In the genomic region with DNA sequence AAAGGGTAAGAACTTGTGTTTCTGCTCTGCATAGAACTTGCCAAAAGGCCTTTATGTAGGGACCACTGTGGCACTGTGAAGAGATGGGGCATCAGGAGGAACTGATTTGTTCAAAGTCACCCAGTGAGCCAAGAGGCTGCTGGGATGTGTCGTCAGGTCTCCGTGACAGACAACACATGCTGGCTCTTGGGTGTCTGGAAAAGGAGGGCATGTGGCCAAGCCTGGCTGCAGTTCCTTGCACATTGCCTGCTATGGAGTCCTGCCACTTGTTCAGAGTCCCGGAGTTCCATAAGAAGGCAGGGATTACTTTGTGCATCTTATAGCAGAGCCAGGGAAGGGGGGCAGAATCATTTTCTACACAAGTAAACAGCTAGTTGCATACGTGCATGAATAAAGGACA, we compare ENCODE assay signal across 12 mouse cellular contexts. TPM values are rescaled to one million over a fixed set of nuclear protein-coding genes. Genes with fewer than 3 reads are reported as not detected.
DNase-seq lines count a peak whose midpoint lies in the region; ATAC-seq and TF ChIP-seq lines count a peak whose summit lies in the region.
"Had no signal": no experiment of that assay in that cellular context is flagged by ENCODE, and none has a peak within 500 bp of the region (broad histone marks: within the 10 kb centered on the region; RNA-seq: fewer than 3 reads in every experiment).

No protein-coding gene starts in this region.

- TF ChIP-seq CTCF in lung, adult 2 months (IDR thresholded peaks at IDR 0.05; ENCODE audit: insufficient read depth, low read length), result no peak

- no peak overlapping the region for H3K4me2 ChIP-seq in forebrain, embryonic 13.5 days
- H3K4me2 ChIP-seq in neural tube, embryonic 15.5 days, result no peak overlapping the region
- H3K4me2 ChIP-seq in liver, embryonic 11.5 days, result no peak overlapping the region
- H3K4me2 ChIP-seq: intestine, embryonic 15.5 days had no signal

- no peak overlapping the region for H3K9ac ChIP-seq in forebrain, embryonic 13.5 days
- H3K9ac ChIP-seq in neural tube, embryonic 15.5 days (replicated peaks), result no peak overlapping the region
- no peak overlapping the region for H3K9ac ChIP-seq in liver, embryonic 11.5 days (ENCODE audit: low read depth, low read length)
- H3K9ac ChIP-seq: intestine, embryonic 15.5 days; liver, postnatal 0 days had no signal

- DNase-seq in forebrain, embryonic 10.5 days (ENCODE audit: extremely low spot score, low spot score), result no peak
- DNase-seq in lung, postnatal 14 days, result peak; percentile 19
- DNase-seq in lung, adult 2 months, result no peak
- DNase-seq in gastrocnemius, adult 18-20 months (ENCODE audit: low spot score), result peak; percentile 67
- peak; percentile 83 for DNase-seq in heart, postnatal 4 days
- DNase-seq in liver, embryonic 11.5 days (ENCODE audit: low spot score), result no peak

- no peak overlapping the region for H3K27ac ChIP-seq in forebrain, embryonic 13.5 days
- H3K27ac ChIP-seq in forebrain, embryonic 10.5 days, result no peak overlapping the region
- H3K27ac ChIP-seq in neural tube, embryonic 15.5 days (replicated peaks), result no peak overlapping the region
- no peak overlapping the region for H3K27ac ChIP-seq in liver, embryonic 11.5 days (ENCODE audit: low read depth, low read length)
- H3K27ac ChIP-seq: intestine, embryonic 15.5 days had no signal

- no peaks in the 10 kb centered on the region for H3K9me3 ChIP-seq in forebrain, embryonic 13.5 days (replicated peaks)
- no peaks in the 10 kb centered on the region for H3K9me3 ChIP-seq in forebrain, embryonic 10.5 days
- H3K9me3 ChIP-seq in neural tube, embryonic 15.5 days (replicated peaks), result no peaks in the 10 kb centered on the region
- H3K9me3 ChIP-seq in liver, embryonic 11.5 days (ENCODE audit: control insufficient read depth, low read length), result no peaks in the 10 kb centered on the region
- H3K9me3 ChIP-seq: intestine, embryonic 15.5 days had no signal

- TF ChIP-seq POLR2A in lung, adult 2 months (IDR thresholded peaks at IDR 0.05; ENCODE audit: borderline replicate concordance, extremely low read depth, low read depth, low read length), result no peak

- 55% methylated on average over 4 of the region's 4 CpGs for WGBS in forebrain, embryonic 13.5 days
- WGBS in forebrain, embryonic 10.5 days, result 84% methylated on average over 4 of the region's 4 CpGs
- WGBS in lung, adult 2 months, result 64% methylated on average over 4 of the region's 4 CpGs
- 64% methylated on average over 4 of the region's 4 CpGs for WGBS in neural tube, embryonic 15.5 days
- 73% methylated on average over 4 of the region's 4 CpGs for WGBS in liver, embryonic 11.5 days

- no peaks in the 10 kb centered on the region for H3K27me3 ChIP-seq in forebrain, embryonic 13.5 days
- peaks cover 17% of the 10 kb centered on the region; the same call in 1 of the 2 replicates for H3K27me3 ChIP-seq in forebrain, embryonic 10.5 days (ENCODE audit: poor library complexity, severe bottlenecking)
- H3K27me3 ChIP-seq in neural tube, embryonic 15.5 days (replicated peaks), result no peaks in the 10 kb centered on the region
- H3K27me3 ChIP-seq in liver, embryonic 11.5 days (replicated peaks; ENCODE audit: control insufficient read depth, insufficient read depth, low read length), result no peaks in the 10 kb centered on the region
- H3K27me3 ChIP-seq: intestine, embryonic 15.5 days had no signal

- peaks cover 18% of the 10 kb centered on the region; the same call in 1 of the 2 replicates for H3K4me1 ChIP-seq in forebrain, embryonic 13.5 days
- H3K4me1 ChIP-seq in forebrain, embryonic 10.5 days, result peaks cover 11% of the 10 kb centered on the region
- H3K4me1 ChIP-seq in lung, adult 2 months (ENCODE audit: control insufficient read depth, insufficient read depth, low read length), result no peaks in the 10 kb centered on the region
- no peaks in the 10 kb centered on the region for H3K4me1 ChIP-seq in neural tube, embryonic 15.5 days
- H3K4me1 ChIP-seq in liver, embryonic 11.5 days (replicated peaks; ENCODE audit: control insufficient read depth, insufficient read depth, low read length), result no peaks in the 10 kb centered on the region
- H3K4me1 ChIP-seq: intestine, embryonic 15.5 days had no signal

- no peaks in the 10 kb centered on the region for H3K36me3 ChIP-seq in forebrain, embryonic 13.5 days (ENCODE audit: poor library complexity, severe bottlenecking)
- no peaks in the 10 kb centered on the region for H3K36me3 ChIP-seq in forebrain, embryonic 10.5 days (replicated peaks)
- H3K36me3 ChIP-seq in neural tube, embryonic 15.5 days, result no peaks in the 10 kb centered on the region
- H3K36me3 ChIP-seq in liver, embryonic 11.5 days (ENCODE audit: control insufficient read depth, insufficient read depth, low read length), result no peaks in the 10 kb centered on the region
- H3K36me3 ChIP-seq: intestine, embryonic 15.5 days had no signal

- H3K4me3 ChIP-seq in forebrain, embryonic 13.5 days, result no peak overlapping the region
- H3K4me3 ChIP-seq in forebrain, embryonic 10.5 days, result no peak overlapping the region
- H3K4me3 ChIP-seq in lung, adult 2 months (replicated peaks; ENCODE audit: extremely low read depth, low read depth, low read length), result no peak overlapping the region
- H3K4me3 ChIP-seq in neural tube, embryonic 15.5 days (replicated peaks), result no peak overlapping the region
- H3K4me3 ChIP-seq in liver, embryonic 11.5 days (ENCODE audit: low read depth, low read length), result no peak overlapping the region
- H3K4me3 ChIP-seq: intestine, embryonic 15.5 days had no signal

- ATAC-seq in forebrain, embryonic 13.5 days, result peak; percentile 76; the same call in 1 of the 2 replicates
- ATAC-seq in neural tube, embryonic 15.5 days (ENCODE audit: low FRiP score), result no peak
- ATAC-seq in liver, embryonic 11.5 days (replicated peaks; ENCODE audit: low FRiP score), result no peak
- ATAC-seq: intestine, embryonic 15.5 days; liver, postnatal 0 days; Patski had no signal

RNA-seq across cellular contexts. Expression of a gene that starts 11.4 kb away (rescaled TPM):
- polyA plus RNA-seq in forebrain, embryonic 13.5 days (2015; fragmentation: Nextera tagmentation; extraction: Ambion mirVana), result 2.7 and 2.8 TPM in 2 replicates
- polyA plus RNA-seq in forebrain, embryonic 10.5 days (2016; fragmentation: Nextera tagmentation; extraction: Ambion mirVana), result 3.6 and 4.4 TPM in 2 replicates
- polyA plus RNA-seq in lung, adult 2 months (2012; rRNA removed), result 0.36 TPM in 1 of 2 replicates, not detected in the other
- total RNA-seq in gastrocnemius, adult 18-20 months (2021), result 10 to 100 TPM in 1 of 2 experiments, 1 to 10 TPM in 1; 9.5 to 11.0 TPM
- 10 to 100 TPM; 13.1 to 14.2 TPM for total RNA-seq in heart, postnatal 4 days (2021)
- 2.1 and 5.0 TPM in 2 replicates for polyA plus RNA-seq in neural tube, embryonic 15.5 days (2015; fragmentation: Nextera tagmentation; extraction: Ambion mirVana)
- 0.47 and 0.60 TPM in 2 replicates for polyA plus RNA-seq in liver, embryonic 11.5 days (2014; fragmentation: Nextera tagmentation; extraction: Ambion mirVana)
- polyA plus RNA-seq: C2C12, Patski had no signal

RNA-seq across cellular contexts. Expression of a gene that starts 13.9 kb away (rescaled TPM):
- not detected in 2 replicates for polyA plus RNA-seq in forebrain, embryonic 13.5 days (2015; fragmentation: Nextera tagmentation; extraction: Ambion mirVana)
- polyA plus RNA-seq in forebrain, embryonic 10.5 days (2016; fragmentation: Nextera tagmentation; extraction: Ambion mirVana), result 0.07 TPM in 1 of 2 replicates, not detected in the other
- polyA plus RNA-seq in lung, adult 2 months (2012; rRNA removed), result not detected in 2 replicates
- under 1 TPM; 0.32 to 0.43 TPM for total RNA-seq in gastrocnemius, adult 18-20 months (2021)
- total RNA-seq in heart, postnatal 4 days (2021), result not detected
- 0.09 TPM in 1 of 2 replicates, not detected in the other for polyA plus RNA-seq in neural tube, embryonic 15.5 days (2015; fragmentation: Nextera tagmentation; extraction: Ambion mirVana)
- not detected in 2 replicates for polyA plus RNA-seq in liver, embryonic 11.5 days (2014; fragmentation: Nextera tagmentation; extraction: Ambion mirVana)
- polyA plus RNA-seq: liver, postnatal 0 days; Patski had no signal

RNA-seq across cellular contexts. Expression of a gene that starts 47.1 kb away (rescaled TPM):
- 6.9 and 10.2 TPM in 2 replicates for polyA plus RNA-seq in forebrain, embryonic 13.5 days (2015; fragmentation: Nextera tagmentation; extraction: Ambion mirVana)
- polyA plus RNA-seq in forebrain, embryonic 10.5 days (2016; fragmentation: Nextera tagmentation; extraction: Ambion mirVana), result 1.5 TPM in 2 replicates
- polyA plus RNA-seq in lung, adult 2 months (2012; rRNA removed), result 1.2 and 2.0 TPM in 2 replicates
- total RNA-seq in gastrocnemius, adult 18-20 months (2021), result 1 to 10 TPM; 3.3 to 5.9 TPM
- 10 to 100 TPM; 72.8 to 79.6 TPM for total RNA-seq in heart, postnatal 4 days (2021)
- 11.2 and 12.4 TPM in 2 replicates for polyA plus RNA-seq in neural tube, embryonic 15.5 days (2015; fragmentation: Nextera tagmentation; extraction: Ambion mirVana)
- polyA plus RNA-seq in liver, embryonic 11.5 days (2014; fragmentation: Nextera tagmentation; extraction: Ambion mirVana), result 0.70 and 0.71 TPM in 2 replicates
- polyA plus RNA-seq: C2C12, Patski had no signal

Comparison
In these comparisons a context has a peak if more than half of its experiments do, and no peak if none do; other contexts are left out.
1. DNase-seq: peak in lung, postnatal 14 days (single experiment), gastrocnemius, adult 18-20 months (single experiment) and heart, postnatal 4 days (single experiment); none in forebrain, embryonic 10.5 days (single experiment), lung, adult 2 months (single experiment) and liver, embryonic 11.5 days (single experiment).